Mouse (Mus musculus): Measurements from ENCODE around the gene Vmn1r121. TPM values are rescaled to one million over a fixed set of nuclear protein-coding genes. Genes with fewer than 3 reads are reported as not detected.

Gene Vmn1r121
- polyA plus RNA-seq (2012; rRNA removed; ENCODE audit: low replicate concordance), result not detected in 2 replicates

GRCm38 (mm10) chr7:21098413-21098812 is at the start of gene Vmn1r121:
Vmn1r121 (minus strand) TSS chr7:21098513.

GRCm38 (mm10) chr7:21134028-21134427 is 35.7 kb upstream of the Vmn1r121 start, which contains the start of gene Vmn1r122:
Vmn1r122 (minus strand) TSS chr7:21134128.

GRCm38 (mm10) chr7:21053684-21054083 is 44.6 kb downstream of the Vmn1r121 start, which contains the start of gene Vmn1r120:
Vmn1r120 (minus strand) TSS chr7:21053784.

Other genes starting within 250 kb of the Vmn1r121 start
- not detected in 2 replicates for gene Vmn1r116, start 226.3 kb downstream of the Vmn1r121 start, polyA plus RNA-seq (2012; rRNA removed; ENCODE audit: low replicate concordance)
- gene Vmn1r117, start 214.4 kb downstream of the Vmn1r121 start, polyA plus RNA-seq (2012; rRNA removed; ENCODE audit: low replicate concordance), result not detected in 2 replicates
- gene Vmn1r118, start 186.2 kb downstream of the Vmn1r121 start, polyA plus RNA-seq (2012; rRNA removed; ENCODE audit: low replicate concordance), result not detected in 2 replicates
- not detected in 2 replicates for gene Vmn1r119, start 86.1 kb downstream of the Vmn1r121 start, polyA plus RNA-seq (2012; rRNA removed; ENCODE audit: low replicate concordance)
- gene Vmn1r120, start 44.7 kb downstream of the Vmn1r121 start, polyA plus RNA-seq (2012; rRNA removed; ENCODE audit: low replicate concordance), result not detected in 2 replicates
- gene Vmn1r122, start 35.6 kb upstream of the Vmn1r121 start, polyA plus RNA-seq (2012; rRNA removed; ENCODE audit: low replicate concordance), result not detected in 2 replicates
- gene Vmn1r123, start 63.7 kb upstream of the Vmn1r121 start, polyA plus RNA-seq (2012; rRNA removed; ENCODE audit: low replicate concordance), result not detected in 2 replicates
- gene Gm5157, start 91.9 kb upstream of the Vmn1r121 start, polyA plus RNA-seq (2012; rRNA removed; ENCODE audit: low replicate concordance), result not detected in 2 replicates
- gene Vmn1r124, start 162.1 kb upstream of the Vmn1r121 start, polyA plus RNA-seq (2012; rRNA removed; ENCODE audit: low replicate concordance), result not detected in 2 replicates
- not detected in 2 replicates for gene Vmn1r125, start 173.7 kb upstream of the Vmn1r121 start, polyA plus RNA-seq (2012; rRNA removed; ENCODE audit: low replicate concordance)
- not detected in 2 replicates for gene Vmn1r126, start 203.0 kb upstream of the Vmn1r121 start, polyA plus RNA-seq (2012; rRNA removed; ENCODE audit: low replicate concordance)
- gene Vmn1r127, start 221.3 kb upstream of the Vmn1r121 start, polyA plus RNA-seq (2012; rRNA removed; ENCODE audit: low replicate concordance), result not detected in 2 replicates

Measured in subcutaneous adipose tissue, adult 2 months (tissue).